Mouse (Mus musculus) gastrocnemius, adult 2 months (tissue): Measurements from ENCODE around the gene Abhd8. TPM values are rescaled to one million over a fixed set of nuclear protein-coding genes. Genes with fewer than 3 reads are reported as not detected.

Source experiments
- DNase-seq: peaks from one replicate; pipeline ENCODE4 v3.0.0; 2022
- H3K27ac ChIP-seq: fragments of 200-600 bp; 2 replicates; pipeline ENCODE4 v1.8.1; 2022; ENCODE audit warnings: mild to moderate bottlenecking
- H3K4me3 ChIP-seq: fragments of 200-600 bp; 2 replicates; pipeline ENCODE4 v1.8.1; 2022; ENCODE audit warnings: mild to moderate bottlenecking, moderate library complexity
- CTCF ChIP-seq: fragments of 200-600 bp; IDR thresholded peaks from 2 replicates; pipeline ENCODE4 v1.8.1; 2022; ENCODE audit warnings: antibody characterized with exemption, mild to moderate bottlenecking, moderate library complexity
- intact Hi-C: fragments of 180-260 bp; cut with DNase I; formaldehyde crosslinking; loops from one replicate; pipeline ENCODE4 v1.15.1; 2025
- long read RNA-seq, 2 experiments: library from polyadenylated mRNA; stranded (forward); transcript quantifications; one replicate each; pipeline ENCODE4 v2.0.0; 2021
- total RNA-seq, 2 experiments: library from RNA; stranded (reverse); gene quantifications; 2 replicates each; pipeline ENCODE4 v1.2.3; 2021

Abhd8 gene
- total RNA-seq: 10 to 100 TPM; 22.5 to 24.9 TPM
- long read RNA-seq, experiment 1, transcript Abhd8-201 (5 exons, 1,978 nt): major isoform, 87 of 88 reads
- long read RNA-seq, experiment 1, partial matches to known transcripts: 1 of 88 reads
- long read RNA-seq, experiment 1, other reads (novel, unspliced or antisense): 0 of 88 reads
- long read RNA-seq, experiment 2, transcript Abhd8-201 (5 exons, 1,978 nt): major isoform, 86 of 89 reads
- long read RNA-seq, experiment 2, partial matches to known transcripts: 2 of 89 reads
- long read RNA-seq, experiment 2, other reads (novel, unspliced or antisense): 1 of 89 reads

DNA sequence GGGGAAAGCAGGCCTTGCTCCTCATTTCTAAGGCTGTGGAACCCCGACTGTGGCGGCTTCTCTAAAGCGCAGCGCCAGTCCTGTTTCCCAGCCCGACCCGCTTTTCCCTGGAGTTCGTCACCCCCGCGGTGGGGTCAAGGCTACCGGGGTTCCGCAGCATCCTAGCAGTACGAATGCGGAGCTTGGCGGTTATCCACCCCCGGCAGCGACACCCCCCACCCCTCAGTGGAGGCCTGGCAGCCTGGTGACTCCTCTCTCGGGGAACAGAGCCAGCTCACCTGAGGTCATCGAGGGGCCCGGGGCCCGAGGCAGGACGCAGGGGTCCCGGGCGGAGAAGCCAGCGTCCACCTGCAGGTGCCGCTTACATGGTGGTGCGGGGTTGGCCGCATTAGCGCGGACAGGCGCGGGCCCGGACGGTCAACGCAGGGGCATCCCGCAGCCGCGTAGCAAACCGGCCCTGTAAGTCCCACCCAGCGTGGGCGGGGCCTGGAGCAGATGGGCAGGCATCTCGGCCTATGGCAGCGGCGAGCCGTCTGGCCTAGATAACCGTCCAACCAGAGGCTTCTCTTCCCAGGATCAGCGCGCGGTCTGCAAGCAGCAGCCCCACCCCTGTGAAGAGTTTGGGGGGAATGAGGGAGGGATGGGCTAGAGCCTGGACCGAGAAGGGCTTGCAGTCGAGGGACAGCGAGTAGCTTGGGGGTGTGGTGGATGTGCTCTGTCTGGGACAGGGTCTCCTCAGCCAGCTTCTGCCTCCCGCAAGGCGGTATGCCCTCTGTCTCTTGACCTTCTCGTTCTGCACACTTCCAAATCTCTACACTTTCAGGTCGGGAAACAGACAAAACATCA, at the start of gene Abhd8:
Gene Abhd8 (minus strand): TSS at position 468 of the 846 bp plus-strand sequence.
- no peak for TF ChIP-seq CTCF
- Histone ChIP-seq H3K27ac (peak within 1 kb of the TSS; percentile 95), H3K4me3 (peak within 1 kb of the TSS; percentile 83)
- intact Hi-C loops: loop anchor here (2.0 kb wide), 1 partner anchor 21 kb away; no protein-coding TSS in a partner anchor
- DNase-seq: peak; percentile 98

DNA sequence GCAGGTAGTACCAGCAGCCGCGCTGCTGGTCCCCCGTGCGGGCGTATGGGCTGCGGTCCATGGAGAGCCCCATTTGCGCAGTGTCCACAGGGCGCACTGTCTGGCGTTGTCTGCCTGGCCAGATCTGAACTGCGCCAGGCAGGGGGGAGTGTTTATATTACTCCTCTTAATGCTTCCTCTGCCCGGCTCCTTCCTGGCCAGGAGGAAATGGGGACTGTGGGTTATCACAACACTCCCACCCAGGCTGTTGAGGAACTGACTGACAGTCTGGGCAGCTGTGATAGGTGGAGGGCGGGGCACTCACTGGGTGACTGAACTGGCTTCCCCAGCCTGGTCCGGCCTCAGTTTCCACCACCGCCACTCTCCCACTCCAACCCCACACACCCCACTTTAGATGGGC, 48.2 kb upstream of the Abhd8 start, which contains the start of gene Plvap:
Gene Plvap (minus strand): TSS at position 109 of the 400 bp plus-strand sequence.
- Histone ChIP-seq H3K27ac (no peak within 1 kb of the TSS), H3K4me3 (peak within 1 kb of the TSS; percentile 27)
- no peak for DNase-seq
- TF ChIP-seq CTCF: no peak
- intact Hi-C loops: no loop called here

DNA sequence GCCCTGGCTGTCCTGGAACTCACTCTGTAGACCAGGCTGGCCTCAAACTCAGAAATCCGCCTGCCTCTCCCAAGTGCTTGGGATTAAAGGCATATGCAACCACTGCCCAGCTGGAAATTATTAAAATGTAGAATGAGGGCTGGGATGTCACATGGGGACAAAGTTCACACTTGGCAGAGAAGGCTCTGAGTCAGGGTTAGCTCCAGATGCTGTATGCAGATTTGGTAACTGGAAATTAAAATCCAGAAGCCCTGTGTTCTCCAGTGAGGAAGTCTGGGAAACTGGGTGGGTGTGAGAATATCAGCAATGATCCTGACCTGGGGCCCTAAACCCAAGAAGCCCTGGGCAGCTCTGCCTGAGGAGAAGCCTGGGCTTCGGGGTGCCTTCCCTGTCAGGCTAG, 45.9 kb upstream of the Abhd8 start:
- no peak for TF ChIP-seq CTCF
- H3K4me3 ChIP-seq: 0 out of 2 replicates have a peak overlapping the region, but pooled peaks have one; percentile 5
- intact Hi-C loops: no loop called here
- H3K27ac ChIP-seq: peak overlapping the region; percentile 48; the same call in 1 of the 2 replicates
- no peak for DNase-seq

DNA sequence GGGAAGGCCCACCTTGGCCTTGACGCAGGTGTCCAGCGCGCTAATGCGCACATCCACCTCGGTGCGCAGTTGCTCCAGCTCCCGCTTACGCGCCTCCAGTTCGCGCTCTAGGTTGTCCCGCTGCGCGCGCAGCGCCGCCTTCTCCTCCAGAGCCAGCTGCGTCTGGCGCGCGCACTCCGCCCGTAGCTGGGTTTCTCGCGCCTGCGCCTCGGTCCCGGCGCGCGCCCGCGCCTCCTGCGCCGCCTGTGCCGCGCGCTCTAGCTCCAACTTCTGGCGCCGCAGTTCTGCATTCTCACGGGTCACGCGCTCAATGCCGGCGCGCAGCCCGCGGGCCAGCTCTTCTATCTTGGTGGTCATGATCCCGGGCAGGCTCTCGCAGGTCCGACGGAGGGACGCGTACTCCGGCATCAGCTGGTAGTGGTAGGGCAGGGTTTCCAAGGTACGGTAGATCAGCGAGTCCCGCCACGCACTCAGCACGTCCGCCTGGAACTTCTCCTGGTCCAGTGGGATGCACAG, 44.2 kb upstream of the Abhd8 start:
- H3K27ac ChIP-seq: peak overlapping the region; percentile 80
- peak; percentile 93 for DNase-seq
- peak overlapping the region; percentile 78 for H3K4me3 ChIP-seq
- intact Hi-C loops: no loop called here
- TF ChIP-seq CTCF: no peak

DNA sequence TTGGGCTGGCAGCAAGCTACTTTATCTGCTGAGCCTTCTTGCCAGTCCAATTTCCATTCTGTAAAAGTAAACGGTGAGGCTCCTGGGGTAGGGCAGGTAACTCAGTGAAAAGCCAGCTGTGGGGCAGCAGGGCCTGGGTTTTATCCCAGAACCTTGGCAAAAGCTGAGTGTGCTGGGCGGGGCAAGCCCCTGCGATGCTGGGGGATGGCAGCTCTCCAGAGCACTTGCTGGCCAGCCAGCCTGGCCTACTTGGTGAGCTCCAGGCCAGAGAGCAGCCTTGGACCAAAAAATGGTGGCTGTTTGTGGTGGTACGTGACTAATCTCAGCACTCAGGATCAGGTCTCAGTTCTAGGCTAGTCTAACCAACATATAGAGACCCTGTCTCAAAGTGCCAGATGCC, 42.5 kb upstream of the Abhd8 start:
- Histone ChIP-seq H3K27ac (no peak overlapping the region), H3K4me3 (no peak overlapping the region)
- DNase-seq: peak; percentile 75
- intact Hi-C loops: no loop called here
- no peak for TF ChIP-seq CTCF

DNA sequence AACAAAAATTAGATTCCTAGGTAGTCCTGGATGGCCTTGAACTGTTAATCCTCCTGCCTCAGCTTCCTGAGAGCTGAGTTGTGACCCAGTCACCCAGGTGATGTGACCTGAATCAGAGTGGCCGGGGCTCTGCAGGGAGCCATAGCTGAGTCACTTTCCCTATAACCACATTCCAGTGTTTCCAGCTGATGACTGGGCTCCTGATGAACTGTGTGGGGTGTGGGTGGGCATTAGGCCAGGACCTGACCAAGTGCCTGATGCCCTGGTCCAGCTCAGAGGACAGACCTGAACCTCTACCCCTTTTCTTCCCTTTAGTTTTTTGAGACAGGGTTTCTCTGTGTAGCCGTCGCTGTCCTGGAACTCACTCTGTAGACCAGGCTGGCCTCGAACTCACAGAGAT, 41.9 kb upstream of the Abhd8 start:
- Histone ChIP-seq H3K4me3 (no peak overlapping the region), H3K27ac (no peak overlapping the region)
- intact Hi-C loops: no loop called here
- no peak for DNase-seq
- TF ChIP-seq CTCF: no peak

DNA sequence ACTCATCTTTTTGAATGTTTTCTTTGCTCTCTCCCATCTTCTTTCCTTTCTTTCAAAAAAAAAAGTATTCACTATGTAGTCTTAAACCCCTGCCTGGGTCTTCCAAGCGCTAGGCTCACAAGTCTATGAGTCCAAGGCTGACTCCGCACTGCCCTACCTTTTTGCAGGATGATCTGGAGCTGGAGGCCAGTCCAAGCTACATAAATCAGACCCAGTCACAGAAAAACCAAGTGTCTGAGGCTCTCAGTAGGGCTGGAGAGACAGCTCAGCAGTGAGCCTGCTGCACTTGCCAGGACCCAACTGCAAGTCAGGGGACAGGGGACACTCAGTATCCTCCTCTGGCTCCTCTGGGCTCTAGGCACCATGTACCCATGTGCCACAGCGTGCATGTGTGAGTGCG, 40.9 kb upstream of the Abhd8 start:
- no peak overlapping the region for H3K27ac ChIP-seq
- intact Hi-C loops: no loop called here
- H3K4me3 ChIP-seq: no peak overlapping the region
- no peak for TF ChIP-seq CTCF
- no peak for DNase-seq

DNA sequence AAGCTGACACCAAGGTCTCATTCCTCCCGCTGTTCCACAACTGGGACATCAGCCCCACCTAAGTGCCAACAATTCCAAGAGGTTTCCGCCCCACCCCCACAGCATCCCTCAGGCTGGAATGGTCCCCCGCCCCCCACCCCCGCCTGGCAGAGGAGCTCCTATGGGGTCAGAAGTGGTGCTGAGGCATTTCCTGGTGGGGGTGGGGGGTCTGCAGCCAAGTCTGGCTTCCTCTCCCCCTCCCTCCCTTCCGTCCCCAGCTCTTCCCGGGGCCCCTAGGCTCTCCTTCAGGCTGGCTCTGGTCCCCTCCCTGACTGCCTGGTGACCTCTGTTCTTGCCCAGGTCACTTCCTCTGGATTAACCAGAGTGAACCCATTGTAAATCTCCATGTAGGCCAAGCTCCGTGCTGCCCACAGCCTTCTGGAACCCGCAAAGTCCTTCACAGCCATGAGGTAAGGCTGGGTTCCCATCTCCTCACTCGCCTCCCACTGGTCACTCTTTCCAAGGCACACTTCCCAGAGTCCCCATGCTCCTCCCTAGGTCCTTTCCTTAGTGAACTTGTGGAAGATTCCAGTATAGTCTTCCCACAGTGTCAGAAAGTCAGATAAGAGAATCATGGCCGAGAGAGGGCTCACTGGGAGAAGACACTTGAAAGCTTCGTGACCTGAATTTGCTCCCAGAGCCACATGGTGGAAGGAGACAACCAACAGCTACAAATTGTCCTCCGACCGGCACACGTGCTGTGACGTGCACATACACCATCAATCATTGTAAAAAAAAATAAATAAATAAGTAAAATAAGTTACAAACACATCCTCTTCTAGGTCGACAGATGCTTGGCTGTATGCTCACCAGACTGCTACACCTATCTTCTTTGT, 35.6 kb upstream of the Abhd8 start:
- peak; percentile 23 for DNase-seq
- H3K27ac ChIP-seq: peak overlapping the region; percentile 81

DNA sequence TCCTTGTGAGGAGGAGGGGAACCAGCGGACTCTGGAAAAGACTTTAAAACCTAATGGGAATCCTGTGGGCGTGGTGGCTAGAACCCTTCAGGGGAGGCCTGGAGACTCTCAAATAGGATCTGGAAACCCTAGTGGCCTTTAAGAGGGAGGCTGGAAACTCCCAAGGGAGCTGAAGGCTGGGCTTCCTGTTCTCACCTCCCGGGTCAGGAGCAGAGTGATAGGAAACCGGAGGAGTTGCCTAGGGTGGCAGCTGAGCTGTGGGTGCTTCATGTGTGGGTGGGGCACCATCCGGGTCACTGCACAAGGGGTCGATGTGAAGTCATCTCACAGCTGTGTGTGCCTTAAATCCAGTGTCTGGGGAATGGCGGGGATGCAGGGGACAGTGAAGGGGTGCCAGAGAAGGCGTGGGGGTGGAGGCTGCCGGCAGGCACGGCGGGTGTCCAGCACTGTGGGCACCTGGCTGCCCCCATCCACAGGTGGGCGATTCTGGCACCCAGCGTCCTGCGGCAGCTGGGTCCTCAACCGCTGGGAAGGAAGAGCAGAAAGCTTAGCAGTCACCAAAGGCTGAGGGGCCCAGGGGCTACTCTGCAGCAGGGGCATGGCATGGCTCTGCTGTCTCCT, 34.5 kb upstream of the Abhd8 start:
- peak overlapping the region; percentile 7; the same call in 1 of the 2 replicates for H3K4me3 ChIP-seq
- no peak for TF ChIP-seq CTCF
- intact Hi-C loops: no loop called here
- DNase-seq: peak; percentile 44
- peak overlapping the region; percentile 81 for H3K27ac ChIP-seq

More for the DNA sequence above, 35.6 kb upstream of the Abhd8 start:
- TF ChIP-seq CTCF: no peak
- H3K4me3 ChIP-seq: no peak overlapping the region
- intact Hi-C loops: no loop called here

DNA sequence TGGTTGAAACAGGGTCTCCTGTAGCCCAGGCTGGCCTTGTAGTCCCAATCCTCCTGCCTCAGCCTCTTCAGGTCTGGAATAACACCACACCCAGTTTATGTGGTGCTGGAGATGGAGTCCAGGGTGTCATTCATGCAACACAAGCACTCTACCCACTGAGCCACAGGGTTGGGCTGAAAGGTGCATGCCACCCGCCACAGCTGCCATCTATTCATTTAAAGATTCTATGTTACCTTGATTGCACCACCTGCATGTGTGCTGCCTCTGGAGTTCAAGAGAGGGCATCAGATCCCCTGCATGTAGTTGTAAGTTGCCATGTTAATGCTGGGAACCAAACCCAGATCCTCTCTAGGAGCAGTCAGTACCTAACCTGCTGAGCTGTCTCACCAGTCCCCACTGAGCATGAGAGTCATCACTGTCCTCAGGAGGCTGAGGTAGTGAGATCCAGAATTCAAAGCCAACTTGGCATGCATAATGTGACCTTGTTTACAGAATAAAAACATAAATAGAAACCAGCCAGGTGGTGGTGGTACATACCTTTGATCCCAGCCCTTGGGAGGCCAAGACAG, 33.7 kb upstream of the Abhd8 start:
- TF ChIP-seq CTCF: no peak
- DNase-seq: peak; percentile 22
- Histone ChIP-seq H3K27ac (peak overlapping the region; percentile 81), H3K4me3 (peak overlapping the region; percentile 15)
- intact Hi-C loops: no loop called here

DNA sequence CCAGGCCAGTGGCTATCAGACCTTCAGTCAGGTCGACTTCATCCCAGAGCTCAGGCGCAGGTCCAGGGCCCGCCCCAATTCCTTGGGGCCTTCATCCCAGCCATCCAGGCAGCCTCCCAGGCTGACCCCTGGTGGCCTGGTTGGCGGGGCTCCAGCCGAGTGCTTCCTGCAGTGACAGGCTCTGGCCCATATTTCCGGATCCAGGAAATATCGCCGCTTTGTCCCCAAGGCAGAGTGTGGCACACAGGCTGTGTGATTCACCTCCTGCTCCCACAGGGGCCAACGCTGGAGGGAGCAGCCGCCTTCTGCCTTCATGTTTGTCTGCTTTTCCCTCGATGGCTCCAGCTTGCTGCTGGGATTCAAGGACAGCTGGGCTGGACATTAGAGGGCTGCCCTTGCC, 33.0 kb upstream of the Abhd8 start:
- peak; percentile 41 for TF ChIP-seq CTCF
- intact Hi-C loops: loop anchor here (1.0 kb wide), 1 partner anchor 25 kb away; no protein-coding TSS in a partner anchor
- DNase-seq: peak; percentile 94
- peak overlapping the region; percentile 15 for H3K4me3 ChIP-seq
- peak overlapping the region; percentile 81 for H3K27ac ChIP-seq
